Mouse (Mus musculus) induced T-regulatory cell, adult 2 months (primary cell): ENCODE data around the gene Sptb.

ENCODE experiments used
- DNase-seq: peaks from one replicate; pipeline ENCODE4 v3.0.0-alpha.2; 2012; ENCODE audit warnings: low read depth

The Sptb gene

GRCm38 (mm10) chr12:76605837-76606236 lies 104.5 kb downstream of the Sptb start:
- no peak for DNase-seq

GRCm38 (mm10) chr12:76604546-76604945 lies 105.8 kb downstream of the Sptb start:
- no peak for DNase-seq

GRCm38 (mm10) chr12:76603779-76604178 lies 106.6 kb downstream of the Sptb start:
- DNase-seq, result no peak

- DNase-seq, result no peak
Measured at GRCm38 (mm10) chr12:76598196-76598928, 112.0 kb downstream of the Sptb start.

GRCm38 (mm10) chr12:76597577-76598100 lies 112.7 kb downstream of the Sptb start:
- DNase-seq, result no peak

- DNase-seq, result peak; percentile 72
Measured at GRCm38 (mm10) chr12:76596292-76597023, 113.9 kb downstream of the Sptb start.

GRCm38 (mm10) chr12:76595830-76596229 lies 114.5 kb downstream of the Sptb start:
- no peak for DNase-seq

GRCm38 (mm10) chr12:76594556-76594955 lies 115.8 kb downstream of the Sptb start:
- DNase-seq, result no peak

- DNase-seq, result peak; percentile 58
Measured at GRCm38 (mm10) chr12:76593839-76594322, 116.5 kb downstream of the Sptb start.

- no peak for DNase-seq
Measured at GRCm38 (mm10) chr12:76593254-76593653, 117.1 kb downstream of the Sptb start.

- peak; percentile 80 for DNase-seq
Measured at GRCm38 (mm10) chr12:76592213-76592612, 118.1 kb downstream of the Sptb start.

GRCm38 (mm10) chr12:76591037-76591436 lies 119.3 kb downstream of the Sptb start:
- DNase-seq, result no peak

GRCm38 (mm10) chr12:76589531-76589930 lies 120.8 kb downstream of the Sptb start:
- DNase-seq, result no peak

- no peak for DNase-seq
Measured at GRCm38 (mm10) chr12:76587357-76587756, 123.0 kb downstream of the Sptb start.

GRCm38 (mm10) chr12:76585028-76585427 lies 125.3 kb downstream of the Sptb start:
- peak; percentile 22 for DNase-seq

GRCm38 (mm10) chr12:76583454-76583853 lies 126.9 kb downstream of the Sptb start:
- DNase-seq, result no peak

GRCm38 (mm10) chr12:76582841-76583240 lies 127.5 kb downstream of the Sptb start:
- DNase-seq, result no peak

GRCm38 (mm10) chr12:76582139-76582538 lies 128.2 kb downstream of the Sptb start:
- no peak for DNase-seq

GRCm38 (mm10) chr12:76579806-76580205 lies 130.5 kb downstream of the Sptb start:
- no peak for DNase-seq

GRCm38 (mm10) chr12:76578465-76578864 lies 131.9 kb downstream of the Sptb start:
- no peak for DNase-seq

- no peak for DNase-seq
Measured at GRCm38 (mm10) chr12:76577858-76578257, 132.5 kb downstream of the Sptb start.

- no peak for DNase-seq
Measured at GRCm38 (mm10) chr12:76576806-76577205, 133.5 kb downstream of the Sptb start.

GRCm38 (mm10) chr12:76576061-76576460 lies 134.3 kb downstream of the Sptb start:
- no peak for DNase-seq
